Mouse (Mus musculus): ENCODE measurements around the gene Hgd.

DNA sequence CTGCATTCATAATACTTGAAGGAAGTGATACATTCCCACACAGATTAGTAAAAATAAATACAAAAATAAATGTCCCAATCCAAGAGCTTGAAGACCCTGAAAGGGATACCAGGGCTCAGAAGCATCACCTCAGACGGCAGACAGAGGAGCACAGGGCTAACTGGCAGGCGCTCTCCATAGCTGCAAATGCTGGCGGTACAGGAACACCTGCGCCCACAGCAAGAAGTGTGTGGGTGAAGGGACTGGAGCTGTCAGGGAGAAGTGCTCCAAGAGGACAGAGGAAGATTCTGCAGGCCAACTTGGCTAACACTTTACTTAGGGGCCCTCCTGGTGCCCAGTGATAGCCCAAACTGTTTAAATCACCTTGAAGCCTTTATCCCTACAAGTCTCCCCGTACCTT lies 32.1 kb downstream of the Hgd start:
- TF ChIP-seq CTCF (IDR thresholded peaks at IDR 0.05) (no peak), EP300 (IDR thresholded peaks at IDR 0.05) (no peak)
